In the genomic region with DNA sequence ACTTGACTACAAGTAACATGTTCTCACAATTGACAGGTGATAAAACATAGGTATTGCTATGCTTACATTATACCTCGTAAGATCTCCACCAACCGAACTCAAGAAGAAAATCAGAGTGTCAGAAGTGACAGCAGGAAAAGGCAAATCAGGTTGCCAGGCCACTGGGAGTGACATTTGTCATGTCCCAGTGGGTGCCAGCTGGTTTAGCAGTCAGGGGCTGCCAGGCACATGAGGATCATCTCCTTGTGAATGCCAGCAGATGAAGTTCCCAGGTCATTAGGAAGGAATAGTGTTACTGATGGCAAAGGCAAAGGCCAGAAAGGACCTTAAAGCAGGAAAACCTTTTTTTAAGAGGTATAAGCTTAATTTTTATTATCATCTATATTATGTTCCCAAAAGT, we compare ENCODE assay signal across 27 mouse cellular contexts.
A peak's percentile ranks its signal among the peaks of the same experiment; 100 is the strongest.
DNase-seq lines count a peak whose midpoint lies in the region; ATAC-seq and TF ChIP-seq lines count a peak whose summit lies in the region.
"Had no signal": no experiment of that assay in that cellular context is flagged by ENCODE, and none has a peak within 500 bp of the region (broad histone marks: within the 10 kb centered on the region; RNA-seq: fewer than 3 reads in every experiment).

No protein-coding gene starts in this region.

- H3K27ac ChIP-seq in hindbrain, postnatal 0 days, result no peak overlapping the region
- H3K27ac ChIP-seq in hindbrain, embryonic 16.5 days (ENCODE audit: low read depth, low read length), result no peak overlapping the region
- no peak overlapping the region for H3K27ac ChIP-seq in midbrain, embryonic 10.5 days (replicated peaks)
- H3K27ac ChIP-seq: embryonic facial prominence, embryonic 13.5 days; forebrain, embryonic 10.5 days; forebrain, embryonic 15.5 days; gastrocnemius, adult 2 months; hindbrain, embryonic 13.5 days; limb, embryonic 12.5 days; liver, embryonic 15.5 days; neural tube, embryonic 13.5 days had no signal

- H3K9ac ChIP-seq in hindbrain, postnatal 0 days (replicated peaks; ENCODE audit: low read length), result no peak overlapping the region
- no peak overlapping the region for H3K9ac ChIP-seq in hindbrain, embryonic 16.5 days (ENCODE audit: low read depth, low read length)
- H3K9ac ChIP-seq: embryonic facial prominence, embryonic 13.5 days; forebrain, embryonic 15.5 days; heart, embryonic 12.5 days; hindbrain, embryonic 13.5 days; limb, embryonic 12.5 days; liver, embryonic 15.5 days; lung, embryonic 14.5 days; neural tube, embryonic 13.5 days had no signal

- H3K27me3 ChIP-seq in hindbrain, postnatal 0 days (ENCODE audit: insufficient read depth, low read length), result no peaks in the 10 kb centered on the region
- no peaks in the 10 kb centered on the region for H3K27me3 ChIP-seq in hindbrain, embryonic 16.5 days (replicated peaks; ENCODE audit: control insufficient read depth, insufficient read depth, low read length)
- no peaks in the 10 kb centered on the region for H3K27me3 ChIP-seq in midbrain, embryonic 10.5 days (ENCODE audit: low read depth, poor library complexity, severe bottlenecking)
- H3K27me3 ChIP-seq: embryonic facial prominence, embryonic 13.5 days; forebrain, embryonic 15.5 days; heart, embryonic 12.5 days; hindbrain, embryonic 13.5 days; limb, embryonic 12.5 days; liver, embryonic 15.5 days; neural tube, embryonic 13.5 days had no signal

- no peaks in the 10 kb centered on the region for H3K4me1 ChIP-seq in hindbrain, postnatal 0 days (ENCODE audit: insufficient read depth, low read length)
- no peaks in the 10 kb centered on the region for H3K4me1 ChIP-seq in hindbrain, embryonic 16.5 days (ENCODE audit: control insufficient read depth, insufficient read depth, low read depth, low read length)
- H3K4me1 ChIP-seq in midbrain, embryonic 10.5 days, result no peaks in the 10 kb centered on the region
- H3K4me1 ChIP-seq: embryonic facial prominence, embryonic 13.5 days; forebrain, embryonic 10.5 days; forebrain, embryonic 15.5 days; heart, embryonic 12.5 days; hindbrain, embryonic 13.5 days; limb, embryonic 12.5 days; liver, embryonic 15.5 days; neural tube, embryonic 13.5 days had no signal

- TF ChIP-seq CTCF in hindbrain, postnatal 0 days (IDR thresholded peaks at IDR 0.05; ENCODE audit: low read depth), result no peak

- WGBS in hindbrain, postnatal 0 days, result 69% methylated on average over 2 of the region's 2 CpGs
- 69% methylated on average over 2 of the region's 2 CpGs for WGBS in hindbrain, embryonic 16.5 days
- 87% methylated on average over 2 of the region's 2 CpGs for WGBS in midbrain, embryonic 10.5 days

- no peak overlapping the region for H3K4me3 ChIP-seq in hindbrain, postnatal 0 days (ENCODE audit: low read length)
- no peak overlapping the region for H3K4me3 ChIP-seq in hindbrain, embryonic 16.5 days (ENCODE audit: low read length)
- no peak overlapping the region for H3K4me3 ChIP-seq in midbrain, embryonic 10.5 days
- H3K4me3 ChIP-seq: embryonic facial prominence, embryonic 13.5 days; forebrain, embryonic 10.5 days; forebrain, embryonic 15.5 days; gastrocnemius, adult 2 months; heart, embryonic 12.5 days; hindbrain, embryonic 13.5 days; limb, embryonic 12.5 days; liver, embryonic 15.5 days; neural tube, embryonic 13.5 days had no signal

- ATAC-seq in hindbrain, postnatal 0 days, result no peak
- ATAC-seq in hindbrain, embryonic 16.5 days, result no peak
- ATAC-seq: forebrain, embryonic 15.5 days had no signal

- peak; percentile 39 for DNase-seq in hindbrain, postnatal 0 days (ENCODE audit: low spot score)
- DNase-seq in cerebellum, adult 11 months, result peak; percentile 52
- DNase-seq in cerebellum, adult 9-10 months, result peak; percentile 81
- peak; percentile 68 to 70 for DNase-seq in cerebellum, postnatal 36 days
- no peak for DNase-seq in c-Kit-positive CD71-positive TER-119-positive erythroid progenitor cells, embryonic 14.5 days (ENCODE audit: low spot score)
- no peak for DNase-seq in midbrain, embryonic 10.5 days (ENCODE audit: low spot score)
- DNase-seq: adrenal gland, postnatal 10 days; gastrocnemius, adult 2 months; gastrocnemius, postnatal 36 days; heart, adult 18-20 months; heart, postnatal 4 days; kidney, adult 2 months; kidney, postnatal 4 days; lung, embryonic 14.5 days; lung, postnatal 14 days; right cerebral cortex, postnatal 4 days; thymus, postnatal 4 days had no signal

- no peaks in the 10 kb centered on the region for H3K36me3 ChIP-seq in hindbrain, postnatal 0 days (ENCODE audit: insufficient read depth, low read length)
- no peaks in the 10 kb centered on the region for H3K36me3 ChIP-seq in hindbrain, embryonic 16.5 days (ENCODE audit: control insufficient read depth, insufficient read depth, low read length)
- H3K36me3 ChIP-seq in midbrain, embryonic 10.5 days, result no peaks in the 10 kb centered on the region
- H3K36me3 ChIP-seq: embryonic facial prominence, embryonic 13.5 days; forebrain, embryonic 10.5 days; forebrain, embryonic 15.5 days; G1E; heart, embryonic 12.5 days; hindbrain, embryonic 13.5 days; limb, embryonic 12.5 days; liver, embryonic 15.5 days; neural tube, embryonic 13.5 days had no signal

- H3K9me3 ChIP-seq in hindbrain, postnatal 0 days (ENCODE audit: low read length), result no peaks in the 10 kb centered on the region
- no peaks in the 10 kb centered on the region for H3K9me3 ChIP-seq in hindbrain, embryonic 16.5 days (ENCODE audit: control insufficient read depth, low read length)
- no peaks in the 10 kb centered on the region for H3K9me3 ChIP-seq in midbrain, embryonic 10.5 days (replicated peaks)
- H3K9me3 ChIP-seq: embryonic facial prominence, embryonic 13.5 days; forebrain, embryonic 10.5 days; forebrain, embryonic 15.5 days; hindbrain, embryonic 13.5 days; limb, embryonic 12.5 days; liver, embryonic 15.5 days; neural tube, embryonic 13.5 days had no signal

- no peak overlapping the region for H3K4me2 ChIP-seq in hindbrain, postnatal 0 days (ENCODE audit: low read depth, low read length)
- H3K4me2 ChIP-seq in hindbrain, embryonic 16.5 days (ENCODE audit: low read length), result no peak overlapping the region
- H3K4me2 ChIP-seq: embryonic facial prominence, embryonic 13.5 days; forebrain, embryonic 15.5 days; heart, embryonic 12.5 days; hindbrain, embryonic 13.5 days; limb, embryonic 12.5 days; liver, embryonic 15.5 days; lung, embryonic 14.5 days; neural tube, embryonic 13.5 days had no signal

Comparison
In these comparisons a context has a peak if more than half of its experiments do, and no peak if none do; other contexts are left out.
1. DNase-seq: peak in hindbrain, postnatal 0 days (single experiment), cerebellum, adult 11 months (single experiment), cerebellum, adult 9-10 months (single experiment) and cerebellum, postnatal 36 days (2 of 2); none in c-Kit-positive CD71-positive TER-119-positive erythroid progenitor cells, embryonic 14.5 days (single experiment) and midbrain, embryonic 10.5 days (single experiment).